Comparison of ENCODE assay signal across 14 mouse cellular contexts in genomic region chr11:86395100-86395499, GRCm38 (mm10). TPM values are rescaled to one million over a fixed set of nuclear protein-coding genes. Genes with fewer than 3 reads are reported as not detected.
A peak's percentile ranks its signal among the peaks of the same experiment; 100 is the strongest.
DNase-seq lines count a peak whose midpoint lies in the region; ATAC-seq and TF ChIP-seq lines count a peak whose summit lies in the region.
"Had no signal": no experiment of that assay in that cellular context is flagged by ENCODE, and none has a peak within 500 bp of the region (broad histone marks: within the 10 kb centered on the region; RNA-seq: fewer than 3 reads in every experiment).

No protein-coding gene starts in this region.

- H3K9me3 ChIP-seq in liver, embryonic 11.5 days (ENCODE audit: control insufficient read depth, low read length), result no peaks in the 10 kb centered on the region
- no peaks in the 10 kb centered on the region for H3K9me3 ChIP-seq in intestine, embryonic 16.5 days (ENCODE audit: control insufficient read depth, low read length)
- H3K9me3 ChIP-seq in liver, postnatal 0 days (ENCODE audit: low read length), result no peaks in the 10 kb centered on the region
- H3K9me3 ChIP-seq in stomach, postnatal 0 days (ENCODE audit: control insufficient read depth, low read length), result no peaks in the 10 kb centered on the region
- H3K9me3 ChIP-seq in forebrain, embryonic 12.5 days, result no peaks in the 10 kb centered on the region
- H3K9me3 ChIP-seq: embryonic facial prominence, embryonic 15.5 days; heart, embryonic 15.5 days; limb, embryonic 12.5 days; midbrain, embryonic 13.5 days had no signal

- H3K27me3 ChIP-seq in liver, embryonic 11.5 days (replicated peaks; ENCODE audit: control insufficient read depth, insufficient read depth, low read length), result no peaks in the 10 kb centered on the region
- no peaks in the 10 kb centered on the region for H3K27me3 ChIP-seq in intestine, embryonic 16.5 days (replicated peaks; ENCODE audit: control insufficient read depth, insufficient read depth, low read length)
- H3K27me3 ChIP-seq in liver, postnatal 0 days (ENCODE audit: insufficient read depth, low read length), result no peaks in the 10 kb centered on the region
- no peaks in the 10 kb centered on the region for H3K27me3 ChIP-seq in stomach, postnatal 0 days (ENCODE audit: control insufficient read depth, insufficient read depth, low read length)
- peaks cover 3% of the 10 kb centered on the region; the same call in 1 of the 2 replicates for H3K27me3 ChIP-seq in forebrain, embryonic 12.5 days
- H3K27me3 ChIP-seq: embryonic facial prominence, embryonic 15.5 days; heart, embryonic 15.5 days; limb, embryonic 12.5 days; midbrain, embryonic 13.5 days had no signal

- no peak overlapping the region for H3K4me3 ChIP-seq in liver, embryonic 11.5 days (ENCODE audit: low read depth, low read length)
- H3K4me3 ChIP-seq in intestine, embryonic 16.5 days (ENCODE audit: low read length), result no peak overlapping the region
- no peak overlapping the region for H3K4me3 ChIP-seq in liver, postnatal 0 days (ENCODE audit: low read depth, low read length)
- H3K4me3 ChIP-seq in stomach, postnatal 0 days (ENCODE audit: low read depth, low read length), result no peak overlapping the region
- H3K4me3 ChIP-seq in forebrain, embryonic 12.5 days (replicated peaks), result no peak overlapping the region
- H3K4me3 ChIP-seq: embryonic facial prominence, embryonic 15.5 days; heart, embryonic 15.5 days; limb, embryonic 12.5 days; midbrain, embryonic 13.5 days had no signal

- peak overlapping the region; percentile 49 for H3K4me2 ChIP-seq in liver, embryonic 11.5 days
- no peak overlapping the region; the same call in 1 of the 2 replicates for H3K4me2 ChIP-seq in intestine, embryonic 16.5 days (ENCODE audit: low read depth, low read length)
- H3K4me2 ChIP-seq in liver, postnatal 0 days (ENCODE audit: low read depth, low read length), result peak overlapping the region; percentile 61
- H3K4me2 ChIP-seq in stomach, postnatal 0 days (replicated peaks; ENCODE audit: low read depth), result peak overlapping the region; percentile 20; the same call in 1 of the 2 replicates
- no peak overlapping the region for H3K4me2 ChIP-seq in forebrain, embryonic 12.5 days
- H3K4me2 ChIP-seq: midbrain, embryonic 13.5 days had no signal

- H3K36me3 ChIP-seq in liver, embryonic 11.5 days (ENCODE audit: control insufficient read depth, insufficient read depth, low read length), result no peaks in the 10 kb centered on the region
- H3K36me3 ChIP-seq in intestine, embryonic 16.5 days (ENCODE audit: control insufficient read depth, insufficient read depth, low read length), result no peaks in the 10 kb centered on the region
- H3K36me3 ChIP-seq in liver, postnatal 0 days (replicated peaks; ENCODE audit: insufficient read depth, low read length), result no peaks in the 10 kb centered on the region
- no peaks in the 10 kb centered on the region for H3K36me3 ChIP-seq in stomach, postnatal 0 days (ENCODE audit: control insufficient read depth, insufficient read depth, low read length)
- no peaks in the 10 kb centered on the region for H3K36me3 ChIP-seq in forebrain, embryonic 12.5 days (replicated peaks)
- H3K36me3 ChIP-seq: embryonic facial prominence, embryonic 15.5 days; heart, embryonic 15.5 days; limb, embryonic 12.5 days; midbrain, embryonic 13.5 days had no signal

- 70% methylated on average over 4 of the region's 4 CpGs for WGBS in liver, embryonic 11.5 days
- WGBS in intestine, embryonic 16.5 days, result 59% methylated on average over 4 of the region's 4 CpGs
- WGBS in liver, postnatal 0 days (ENCODE audit: insufficient replicate concordance), result 55% methylated on average over 4 of the region's 4 CpGs
- 69% methylated on average over 4 of the region's 4 CpGs for WGBS in stomach, postnatal 0 days
- 92% methylated on average over 4 of the region's 4 CpGs for WGBS in forebrain, embryonic 12.5 days

- no peak for TF ChIP-seq CTCF in liver, postnatal 0 days (IDR thresholded peaks at IDR 0.05; ENCODE audit: low read depth)
- no peak for TF ChIP-seq CTCF in stomach, postnatal 0 days (IDR thresholded peaks at IDR 0.05; ENCODE audit: low read depth)

- TF ChIP-seq EP300 in liver, postnatal 0 days (IDR thresholded peaks at IDR 0.05; ENCODE audit: low read depth), result 0 out of 2 replicates have a peak, but pooled peaks have one; percentile 23
- TF ChIP-seq EP300 in stomach, postnatal 0 days (optimal IDR thresholded peaks at IDR 0.05), result no peak

- intact Hi-C loops in left cerebral cortex, postnatal 4 days (cut with DNase I), result no loop called here

- ATAC-seq in liver, embryonic 11.5 days (replicated peaks; ENCODE audit: low FRiP score), result peak; percentile 65
- peak; percentile 41 for ATAC-seq in intestine, embryonic 16.5 days
- peak; percentile 43 for ATAC-seq in liver, postnatal 0 days
- ATAC-seq in stomach, postnatal 0 days (ENCODE audit: low FRiP score, low TSS enrichment), result no peak
- no peak for ATAC-seq in forebrain, embryonic 12.5 days (ENCODE audit: low FRiP score)
- ATAC-seq: midbrain, embryonic 13.5 days had no signal

- peaks cover 21% of the 10 kb centered on the region for H3K4me1 ChIP-seq in liver, embryonic 11.5 days (replicated peaks; ENCODE audit: control insufficient read depth, insufficient read depth, low read length)
- H3K4me1 ChIP-seq in intestine, embryonic 16.5 days (ENCODE audit: control insufficient read depth, insufficient read depth, low read length), result peaks cover 13% of the 10 kb centered on the region
- H3K4me1 ChIP-seq in liver, postnatal 0 days (ENCODE audit: insufficient read depth), result peaks cover 23% of the 10 kb centered on the region
- H3K4me1 ChIP-seq in stomach, postnatal 0 days (replicated peaks; ENCODE audit: control insufficient read depth, insufficient read depth), result 0 out of 2 replicates have a peak, but pooled peaks cover 3% of the 10 kb centered on the region
- peaks cover 10% of the 10 kb centered on the region; the same call in 1 of the 2 replicates for H3K4me1 ChIP-seq in forebrain, embryonic 12.5 days

- 0 out of 2 replicates have a peak overlapping the region, but pooled peaks have one; percentile 2 for H3K9ac ChIP-seq in liver, embryonic 11.5 days (ENCODE audit: low read depth, low read length)
- H3K9ac ChIP-seq in intestine, embryonic 16.5 days (ENCODE audit: low read depth, low read length), result no peak overlapping the region
- H3K9ac ChIP-seq in liver, postnatal 0 days (replicated peaks), result no peak overlapping the region
- H3K9ac ChIP-seq in stomach, postnatal 0 days (ENCODE audit: low read length), result no peak overlapping the region
- no peak overlapping the region for H3K9ac ChIP-seq in forebrain, embryonic 12.5 days
- H3K9ac ChIP-seq: embryonic facial prominence, embryonic 15.5 days had no signal

- H3K27ac ChIP-seq in liver, embryonic 11.5 days (ENCODE audit: low read depth, low read length), result peak overlapping the region; percentile 48; the same call in 1 of the 2 replicates
- H3K27ac ChIP-seq in intestine, embryonic 16.5 days (ENCODE audit: low read length), result peak overlapping the region; percentile 89
- no peak overlapping the region for H3K27ac ChIP-seq in liver, postnatal 0 days (ENCODE audit: low read depth)
- no peak overlapping the region for H3K27ac ChIP-seq in stomach, postnatal 0 days (replicated peaks)
- no peak overlapping the region for H3K27ac ChIP-seq in forebrain, embryonic 12.5 days
- H3K27ac ChIP-seq: embryonic facial prominence, embryonic 15.5 days; heart, embryonic 15.5 days; hindbrain, postnatal 0 days; limb, embryonic 12.5 days; macrophage; midbrain, embryonic 13.5 days had no signal

- no peak for DNase-seq in liver, embryonic 11.5 days (ENCODE audit: low spot score)
- DNase-seq in liver, result no peak
- no peak for DNase-seq in liver, postnatal 0 days
- no peak for DNase-seq in stomach, postnatal 0 days (ENCODE audit: low spot score)
- no peak for DNase-seq in left cerebral cortex, postnatal 4 days
- no peak for DNase-seq in lung, postnatal 14 days

RNA-seq across cellular contexts. Expression of gene Med13, which starts 37.7 kb away (rescaled TPM):
- 7.6 and 8.9 TPM in 2 replicates for polyA plus RNA-seq in liver, embryonic 11.5 days (2014; fragmentation: Nextera tagmentation; extraction: Ambion mirVana)
- 5.8 and 5.9 TPM in 2 replicates for polyA plus RNA-seq in intestine, embryonic 16.5 days (2015; fragmentation: Nextera tagmentation; extraction: Ambion mirVana)
- polyA plus RNA-seq in liver, postnatal 0 days (2015; fragmentation: Nextera tagmentation; extraction: Ambion mirVana), result 2.9 and 3.6 TPM in 2 replicates
- 4.4 TPM in 2 replicates for polyA plus RNA-seq in stomach, postnatal 0 days (2015; fragmentation: Nextera tagmentation; extraction: Ambion mirVana)
- 10 to 100 TPM; 74.7 to 87.4 TPM for total RNA-seq in left cerebral cortex, postnatal 4 days (2021)
- polyA plus RNA-seq in forebrain, embryonic 12.5 days (2016; fragmentation: Nextera tagmentation; extraction: Ambion mirVana), result 14.8 and 16.4 TPM in 2 replicates

Comparison
In these comparisons a context has a peak if more than half of its experiments do, and no peak if none do; other contexts are left out.
1. H3K27ac ChIP-seq: peak in liver, embryonic 11.5 days (single experiment) and intestine, embryonic 16.5 days (single experiment); none in liver, postnatal 0 days (single experiment), stomach, postnatal 0 days (single experiment) and forebrain, embryonic 12.5 days (single experiment).
2. ATAC-seq: peak in liver, embryonic 11.5 days (single experiment), intestine, embryonic 16.5 days (single experiment) and liver, postnatal 0 days (single experiment); none in stomach, postnatal 0 days (single experiment) and forebrain, embryonic 12.5 days (single experiment).
3. H3K4me2 ChIP-seq: peak in liver, embryonic 11.5 days (single experiment), liver, postnatal 0 days (single experiment) and stomach, postnatal 0 days (single experiment); none in intestine, embryonic 16.5 days (single experiment) and forebrain, embryonic 12.5 days (single experiment).